Mouse (Mus musculus) E14TG2a.4 (cell line): ENCODE results near the gene Gm20852.
"Not testable (repeated sequence)": the region's sequence is repeated elsewhere in the genome, so short reads cannot be mapped to it uniquely, and the experiment has no call there.

Experiments used
- H3K27me3 ChIP-seq: 2 replicates; pipeline ENCODE4 v1.6.1; 2014; ENCODE audit warnings: low read length, control low read depth; ENCODE audit not compliant: insufficient read depth
- H3K36me3 ChIP-seq: 2 replicates; pipeline ENCODE4 v1.6.1; 2014; ENCODE audit warnings: low read length, control low read depth; ENCODE audit not compliant: insufficient read depth
- H3K4me1 ChIP-seq: replicated peaks from 2 replicates; pipeline ENCODE4 v1.6.1; 2014; ENCODE audit warnings: low read depth, low read length, control low read depth
- H3K4me3 ChIP-seq: replicated peaks from 2 replicates; pipeline ENCODE4 v1.5.1; 2014; ENCODE audit warnings: mild to moderate bottlenecking, low read length
- H3K9me3 ChIP-seq: 2 replicates; pipeline ENCODE4 v1.6.1; 2014; ENCODE audit warnings: low read length, control low read depth

The Gm20852 gene

DNA sequence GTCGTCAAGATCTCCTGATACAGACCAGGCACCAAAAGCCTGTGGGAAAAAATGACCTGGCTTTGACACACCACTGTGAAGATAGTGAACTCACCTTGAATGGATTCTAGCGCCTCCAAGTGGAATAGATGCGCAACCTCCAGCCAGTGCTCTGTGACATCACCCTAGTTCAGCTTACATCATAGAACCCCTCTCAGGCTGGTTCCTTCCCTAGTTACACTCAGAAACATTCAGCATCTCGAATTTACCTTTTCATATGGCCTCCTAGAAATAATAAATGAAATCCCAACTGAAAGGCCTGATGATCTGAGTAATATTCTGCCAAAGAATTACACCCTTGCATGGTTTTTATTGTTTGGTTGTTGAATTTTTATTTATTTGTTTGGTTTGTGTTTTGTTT is at the start of gene Gm20852:
Gene Gm20852, minus strand, starts transcription at position 101 of the 400 bp plus-strand sequence.
- H3K4me1 ChIP-seq, H3K27me3 ChIP-seq, H3K36me3 ChIP-seq, H3K9me3 ChIP-seq, H3K4me3 ChIP-seq: not testable (repeated sequence)
